Mouse (Mus musculus) MEL (cell line): ENCODE data around the gene Ppa1. TPM values are rescaled to one million over a fixed set of nuclear protein-coding genes. Genes with fewer than 3 reads are reported as not detected.

ENCODE experiments used
- DNase-seq: peaks from one replicate; pipeline ENCODE4 v3.0.0; 2011; ENCODE audit warnings: low read depth, low spot score
- H3K27ac ChIP-seq: 2 replicates; pipeline ENCODE4 v1.5.1; 2012; ENCODE audit warnings: low read depth, mild to moderate bottlenecking, control low read depth, low read length, moderate library complexity; ENCODE audit not compliant: control insufficient read depth
- H3K27me3 ChIP-seq, 2 experiments: fragments of 150-350 bp in 1 of 2; sonication (generic) in 1 of 2; 2 replicates each; pipeline ENCODE4 v1.6.1; 2012; ENCODE audit warnings: low read length in 2 of 2, mild to moderate bottlenecking in 2 of 2, improper control_type of control experiment in 1 of 2, moderate library complexity in 1 of 2; ENCODE audit not compliant: insufficient read depth in 2 of 2, control insufficient read depth in 1 of 2
- H3K36me3 ChIP-seq, 2 experiments: 2 replicates each; pipeline ENCODE4 v1.6.1; 2012 to 2014; ENCODE audit warnings: low read length in 2 of 2, improper control_type of control experiment in 1 of 2, inconsistent platforms in 1 of 2, mild to moderate bottlenecking in 1 of 2; ENCODE audit not compliant: insufficient read depth in 2 of 2, control insufficient read depth in 1 of 2
- H3K4me1 ChIP-seq, 2 experiments: fragments of 150-350 bp in 1 of 2; sonication (generic) in 1 of 2; 2 replicates each; pipeline ENCODE4 v1.6.1; 2012; ENCODE audit warnings: low read length in 2 of 2, improper control_type of control experiment in 1 of 2, mild to moderate bottlenecking in 1 of 2; ENCODE audit not compliant: insufficient read depth in 2 of 2, control insufficient read depth in 1 of 2
- H3K4me3 ChIP-seq, 2 experiments: fragments of 150-350 bp in 1 of 2; sonication (generic) in 1 of 2; 2 replicates each; pipeline ENCODE4 v1.5.1; 2012; ENCODE audit warnings: low read depth in 2 of 2, low read length in 2 of 2, mild to moderate bottlenecking in 2 of 2, moderate library complexity in 2 of 2, control low read depth in 1 of 2, improper control_type of control experiment in 1 of 2; ENCODE audit not compliant: control insufficient read depth in 1 of 2, insufficient read depth in 1 of 2
- H3K79me2 ChIP-seq: 2 replicates; pipeline ENCODE4 v1.6.1; 2012; ENCODE audit warnings: mild to moderate bottlenecking, low read length, moderate library complexity; ENCODE audit not compliant: control insufficient read depth, poor library complexity, insufficient read depth
- H3K9ac ChIP-seq: 2 replicates; pipeline ENCODE4 v1.6.1; 2012; ENCODE audit warnings: low read depth, mild to moderate bottlenecking, control low read depth, low read length, moderate library complexity; ENCODE audit not compliant: control insufficient read depth, poor library complexity, severe bottlenecking
- H3K9me3 ChIP-seq: fragments of 150-350 bp; sonication (generic); replicated peaks from 2 replicates; pipeline ENCODE4 v1.6.1; 2012; ENCODE audit warnings: mild to moderate bottlenecking, low read length, improper control_type of control experiment, moderate library complexity; ENCODE audit not compliant: insufficient read depth
- BHLHE40 ChIP-seq: IDR thresholded peaks from 2 replicates; pipeline ENCODE4 v1.6.1; 2012; ENCODE audit warnings: low read depth, mild to moderate bottlenecking, inconsistent platforms, low read length, improper control_type of control experiment, borderline replicate concordance
- CHD1 ChIP-seq: IDR thresholded peaks from 2 replicates; pipeline ENCODE4 v1.6.1; 2012; ENCODE audit warnings: low read depth, mild to moderate bottlenecking, inconsistent platforms, low read length, improper control_type of control experiment
- CHD2 ChIP-seq: IDR thresholded peaks from 2 replicates; pipeline ENCODE4 v1.6.1; 2011; ENCODE audit warnings: low read length, improper control_type of control experiment
- CTCF ChIP-seq, 3 experiments: IDR thresholded peaks in 2 of 3; conservative IDR thresholded peaks in 1 of 3; 2 replicates each; pipeline ENCODE4 v1.5.1; 2011 to 2012; ENCODE audit warnings: low read length in 3 of 3, low read depth in 2 of 3, mild to moderate bottlenecking in 2 of 3, improper control_type of control experiment in 1 of 3, inconsistent platforms in 1 of 3, mixed read lengths in 1 of 3, moderate library complexity in 1 of 3; ENCODE audit not compliant: control insufficient read depth in 1 of 3, insufficient read depth in 1 of 3, poor library complexity in 1 of 3, severe bottlenecking in 1 of 3
- E2F4 ChIP-seq: IDR thresholded peaks from 2 replicates; pipeline ENCODE4 v1.6.1; 2011; ENCODE audit warnings: low read depth, low read length, improper control_type of control experiment, borderline replicate concordance
- ELF1 ChIP-seq: IDR thresholded peaks from 2 replicates; pipeline ENCODE4 v1.6.1; 2014; ENCODE audit warnings: low read depth, mild to moderate bottlenecking, inconsistent platforms, low read length, improper control_type of control experiment, moderate library complexity
- EP300 ChIP-seq, 2 experiments: IDR thresholded peaks; 2 replicates each; pipeline ENCODE4 v1.6.1; 2011; ENCODE audit warnings: improper control_type of control experiment in 2 of 2, low read length in 2 of 2, low read depth in 1 of 2, mild to moderate bottlenecking in 1 of 2
- ETS1 ChIP-seq: IDR thresholded peaks from 2 replicates; pipeline ENCODE4 v1.6.1; 2012; ENCODE audit warnings: low read depth, mild to moderate bottlenecking, inconsistent platforms, low read length, improper control_type of control experiment, moderate library complexity
- GABPA ChIP-seq: IDR thresholded peaks from 2 replicates; pipeline ENCODE4 v1.6.1; 2012; ENCODE audit warnings: low read depth, mild to moderate bottlenecking, inconsistent platforms, low read length, improper control_type of control experiment, moderate library complexity
- GATA1 ChIP-seq: IDR thresholded peaks from 2 replicates; pipeline ENCODE4 v1.6.1; 2011; ENCODE audit warnings: low read depth, low read length, improper control_type of control experiment
- HCFC1 ChIP-seq: IDR thresholded peaks from 2 replicates; pipeline ENCODE4 v1.6.1; 2012; ENCODE audit warnings: low read depth, mild to moderate bottlenecking, inconsistent platforms, low read length, improper control_type of control experiment, moderate library complexity
- JUND ChIP-seq: IDR thresholded peaks from 2 replicates; pipeline ENCODE4 v1.6.1; 2011; ENCODE audit warnings: low read depth, mild to moderate bottlenecking, improper control_type of control experiment, low read length
- KAT2A ChIP-seq: conservative IDR thresholded peaks from 2 replicates; pipeline ENCODE4 v1.6.1; 2012; ENCODE audit warnings: low read depth, low read length, improper control_type of control experiment, inconsistent platforms
- MAFK ChIP-seq: IDR thresholded peaks from 2 replicates; pipeline ENCODE4 v1.6.1; 2011; ENCODE audit warnings: low read depth, mild to moderate bottlenecking, low read length, improper control_type of control experiment, borderline replicate concordance
- MAX ChIP-seq: IDR thresholded peaks from 2 replicates; pipeline ENCODE4 v1.6.1; 2011; ENCODE audit warnings: low read length, improper control_type of control experiment
- MEF2A ChIP-seq: IDR thresholded peaks from 2 replicates; pipeline ENCODE4 v1.6.1; 2014; ENCODE audit warnings: low read depth, mild to moderate bottlenecking, inconsistent platforms, low read length, improper control_type of control experiment; ENCODE audit not compliant: poor library complexity, insufficient replicate concordance, severe bottlenecking; ENCODE audit errors: extremely low read depth
- MXI1 ChIP-seq: IDR thresholded peaks from 2 replicates; pipeline ENCODE4 v1.6.1; 2011; ENCODE audit warnings: mild to moderate bottlenecking, low read depth, low read length, improper control_type of control experiment
- MYB ChIP-seq: IDR thresholded peaks from 2 replicates; pipeline ENCODE4 v1.6.1; 2011; ENCODE audit warnings: mild to moderate bottlenecking, low read depth, low read length, improper control_type of control experiment
- MYC ChIP-seq: IDR thresholded peaks from 2 replicates; pipeline ENCODE4 v1.6.1; 2011; ENCODE audit warnings: low read depth, mild to moderate bottlenecking, low read length, improper control_type of control experiment, moderate library complexity
- NELFE ChIP-seq: IDR thresholded peaks from 2 replicates; pipeline ENCODE4 v1.6.1; 2011; ENCODE audit warnings: low read depth, low read length, improper control_type of control experiment
- NRF1 ChIP-seq: IDR thresholded peaks from 2 replicates; pipeline ENCODE4 v1.6.1; 2014; ENCODE audit warnings: low read depth, mild to moderate bottlenecking, inconsistent platforms, low read length, improper control_type of control experiment, moderate library complexity; ENCODE audit not compliant: poor library complexity, insufficient read depth, severe bottlenecking
- POLR2A ChIP-seq, 2 experiments: IDR thresholded peaks; 2 replicates each; pipeline ENCODE4 v1.6.1; 2011 to 2012; ENCODE audit warnings: low read length in 2 of 2, mild to moderate bottlenecking in 2 of 2, control low read depth in 1 of 2, improper control_type of control experiment in 1 of 2, low read depth in 1 of 2, moderate library complexity in 1 of 2; ENCODE audit not compliant: control insufficient read depth in 1 of 2, insufficient read depth in 1 of 2, poor library complexity in 1 of 2
- POLR2AphosphoS2 ChIP-seq: IDR thresholded peaks from 2 replicates; pipeline ENCODE4 v1.6.1; 2011; ENCODE audit warnings: low read length, improper control_type of control experiment
- POLR2AphosphoS5 ChIP-seq: IDR thresholded peaks from 2 replicates; pipeline ENCODE4 v1.6.1; 2012; ENCODE audit warnings: low read depth, borderline replicate concordance, mild to moderate bottlenecking, inconsistent platforms, low read length, moderate library complexity, mixed read lengths
- RAD21 ChIP-seq: IDR thresholded peaks from 2 replicates; pipeline ENCODE4 v1.6.1; 2011; ENCODE audit warnings: mild to moderate bottlenecking, low read depth, low read length, improper control_type of control experiment
- RCOR1 ChIP-seq: IDR thresholded peaks from 2 replicates; pipeline ENCODE4 v1.6.1; 2012; ENCODE audit warnings: low read depth, mild to moderate bottlenecking, inconsistent platforms, low read length, improper control_type of control experiment
- SIN3A ChIP-seq: IDR thresholded peaks from 2 replicates; pipeline ENCODE4 v1.6.1; 2012; ENCODE audit warnings: low read length, improper control_type of control experiment, inconsistent platforms
- SMC3 ChIP-seq: IDR thresholded peaks from 2 replicates; pipeline ENCODE4 v1.6.1; 2011; ENCODE audit warnings: low read depth, low read length, improper control_type of control experiment
- TAL1 ChIP-seq: IDR thresholded peaks from 2 replicates; pipeline ENCODE4 v1.6.1; 2012; ENCODE audit warnings: mild to moderate bottlenecking, inconsistent platforms, low read length, moderate library complexity, mixed read lengths
- TBP ChIP-seq: IDR thresholded peaks from 2 replicates; pipeline ENCODE4 v1.8.0; 2011; ENCODE audit warnings: low read depth, low read length, improper control_type of control experiment
- TCF12 ChIP-seq: IDR thresholded peaks from 2 replicates; pipeline ENCODE4 v1.6.1; 2014; ENCODE audit warnings: low read depth, mild to moderate bottlenecking, inconsistent platforms, low read length, improper control_type of control experiment, moderate library complexity
- UBTF ChIP-seq: IDR thresholded peaks from 2 replicates; pipeline ENCODE4 v1.6.1; 2012; ENCODE audit warnings: low read depth, mild to moderate bottlenecking, inconsistent platforms, low read length, improper control_type of control experiment, moderate library complexity, borderline replicate concordance; ENCODE audit not compliant: insufficient read depth
- USF1 ChIP-seq: IDR thresholded peaks from 2 replicates; pipeline ENCODE4 v1.6.1; 2014; ENCODE audit warnings: low read depth, mild to moderate bottlenecking, inconsistent platforms, low read length, improper control_type of control experiment, moderate library complexity
- USF2 ChIP-seq, 2 experiments: IDR thresholded peaks; 2 replicates each; pipeline ENCODE4 v1.6.1; 2011 to 2012; ENCODE audit warnings: improper control_type of control experiment in 2 of 2, low read length in 2 of 2, borderline replicate concordance in 1 of 2, inconsistent platforms in 1 of 2, low read depth in 1 of 2, mild to moderate bottlenecking in 1 of 2; ENCODE audit not compliant: insufficient read depth in 1 of 2
- ZC3H11A ChIP-seq: IDR thresholded peaks from 2 replicates; pipeline ENCODE4 v1.6.1; 2012; ENCODE audit warnings: low read depth, mild to moderate bottlenecking, inconsistent platforms, low read length, improper control_type of control experiment
- ZKSCAN1 ChIP-seq: IDR thresholded peaks from 2 replicates; pipeline ENCODE4 v1.6.1; 2012; ENCODE audit warnings: low read depth, mild to moderate bottlenecking, inconsistent platforms, low read length, improper control_type of control experiment, moderate library complexity
- ZMIZ1 ChIP-seq: IDR thresholded peaks from 2 replicates; pipeline ENCODE4 v1.6.1; 2012; ENCODE audit warnings: low read depth, mild to moderate bottlenecking, inconsistent platforms, low read length, improper control_type of control experiment, moderate library complexity
- ZNF384 ChIP-seq: IDR thresholded peaks from 2 replicates; pipeline ENCODE4 v1.6.1; 2012; ENCODE audit warnings: low read depth, mild to moderate bottlenecking, inconsistent platforms, low read length, improper control_type of control experiment
- polyA plus RNA-seq, 2 experiments: library from polyadenylated mRNA; stranded (reverse) in 1 of 2; unstranded in 1 of 2; fragments of >175 nt in 1 of 2; fragments of >200 nt in 1 of 2; gene quantifications; 2 replicates each; pipeline versions ENCODE4 v1.2.1 to v1.2.4; 2012; ENCODE audit warnings: low replicate concordance in 2 of 2, low read depth in 1 of 2; ENCODE audit not compliant: insufficient read length in 2 of 2, insufficient read depth in 1 of 2, missing spikeins in 1 of 2
- total RNA-seq: library from RNA; depleted of rRNA; stranded (reverse); fragments of 300-350 nt; gene quantifications from 2 replicates; pipeline ENCODE4 v1.2.3, GENCODE M21; 2012

Ppa1 gene
- total and polyA plus RNA-seq, 3 experiments = 197 to 201 TPM; not detected in 1

- H3K27ac ChIP-seq = peak overlapping the region; percentile 84
- DNase-seq = peak; percentile 90
- TF ChIP-seq HCFC1 (peak; percentile 64), MYB (no peak), ZC3H11A (no peak), GATA1 (no peak), TCF12 (no peak), ETS1 (no peak), GABPA (no peak), MYC (no peak), POLR2AphosphoS5 (no peak), MXI1 (no peak), ZMIZ1 (0 out of 2 replicates have a peak, but pooled peaks have one; percentile 61), BHLHE40 (no peak), ZNF384 (no peak), SMC3 (no peak), NRF1 (no peak), USF1 (no peak), NELFE (no peak), MAFK (no peak), TBP (0 out of 2 replicates have a peak, but pooled peaks have one; percentile 40), MEF2A (no peak), CHD1 (no peak), JUND (no peak), USF2 (IDR thresholded peaks at IDR 0.05; ENCODE audit: borderline replicate concordance in 1 of 2, insufficient read depth in 1 of 2, low read depth in 1 of 2, low read length in 2 of 2) (no peak), POLR2AphosphoS2 (no peak), KAT2A (no peak), TAL1 (no peak), UBTF (no peak), CTCF (IDR thresholded peaks at IDR 0.05 in 2 of 3, conservative IDR thresholded peaks at IDR 0.05 in 1 of 3; ENCODE audit: control insufficient read depth in 1 of 3, insufficient read depth in 1 of 3, low read depth in 2 of 3, low read length in 3 of 3, poor library complexity in 1 of 3, severe bottlenecking in 1 of 3) (no peak), ELF1 (peak; percentile 79), ZKSCAN1 (no peak), CHD2 (no peak), RCOR1 (no peak), EP300 (IDR thresholded peaks at IDR 0.05; ENCODE audit: low read depth in 1 of 2, low read length in 2 of 2) (no peak), POLR2A (IDR thresholded peaks at IDR 0.05; ENCODE audit: control insufficient read depth in 1 of 2, insufficient read depth in 1 of 2, low read depth in 1 of 2, low read length in 2 of 2, poor library complexity in 1 of 2) (peak in 1 of 2 experiments; percentile 20; a peak in 1 of 4 replicates), SIN3A (peak; percentile 54; the same call in 1 of the 2 replicates), E2F4 (no peak), RAD21 (no peak), MAX (no peak)
Measured at GRCm38 (mm10) chr10:61675935-61676334, 27.6 kb downstream of the Ppa1 start.

More at GRCm38 (mm10) chr10:61675935-61676334, 27.6 kb downstream of the Ppa1 start:
- H3K9ac ChIP-seq = peak overlapping the region; percentile 56
- H3K4me1 ChIP-seq = 0 out of 4 replicates have a peak, but pooled peaks cover 2 to 3% of the 10 kb centered on the region in 2 experiments
- H3K79me2 ChIP-seq = peaks cover 9% of the 10 kb centered on the region
- no peaks in the 10 kb centered on the region for H3K9me3 ChIP-seq
- H3K4me3 ChIP-seq = peak overlapping the region; percentile 14 to 36
- peaks cover 8 to 12% of the 10 kb centered on the region in 2 experiments; a peak in 3 of 4 replicates for H3K36me3 ChIP-seq
- no peaks in the 10 kb centered on the region for H3K27me3 ChIP-seq
